Mouse (Mus musculus): ENCODE measurements around the gene Baiap2. TPM values are rescaled to one million over a fixed set of nuclear protein-coding genes. Genes with fewer than 3 reads are reported as not detected.

Baiap2 gene
- polyA plus RNA-seq, 1 experiment, result 0.18 TPM

- TF ChIP-seq GATA1 (IDR thresholded peaks at IDR 0.05; ENCODE audit: low read length), result no peak
- no peak for TF ChIP-seq TAL1 (IDR thresholded peaks at IDR 0.05; ENCODE audit: low read length)
Measured at GRCm38 (mm10) chr11:119958856-119959255, 16.3 kb downstream of the Baiap2 start.

GRCm38 (mm10) chr11:119959714-119960113 lies 17.2 kb downstream of the Baiap2 start:
- TF ChIP-seq GATA1 (IDR thresholded peaks at IDR 0.05; ENCODE audit: low read length) (no peak), TAL1 (IDR thresholded peaks at IDR 0.05; ENCODE audit: low read length) (no peak)
- Histone ChIP-seq H3K36me3 (ENCODE audit: control insufficient read depth) (no peaks in the 10 kb centered on the region; the same call in 1 of the 2 replicates), H3K9me3 (ENCODE audit: control insufficient read depth, low read length) (no peaks in the 10 kb centered on the region), H3K4me1 (ENCODE audit: control insufficient read depth) (no peaks in the 10 kb centered on the region; the same call in 1 of the 2 replicates), H3K4me3 (replicated peaks) (no peak overlapping the region), H3K27me3 (ENCODE audit: control insufficient read depth) (no peaks in the 10 kb centered on the region)

More at GRCm38 (mm10) chr11:119958856-119959255, 16.3 kb downstream of the Baiap2 start:
- H3K9me3 ChIP-seq (ENCODE audit: control insufficient read depth, low read length), result no peaks in the 10 kb centered on the region
- H3K27me3 ChIP-seq (ENCODE audit: control insufficient read depth), result no peaks in the 10 kb centered on the region
- H3K4me3 ChIP-seq (replicated peaks), result no peak overlapping the region
- no peaks in the 10 kb centered on the region; the same call in 1 of the 2 replicates for H3K4me1 ChIP-seq (ENCODE audit: control insufficient read depth)
- no peaks in the 10 kb centered on the region; the same call in 1 of the 2 replicates for H3K36me3 ChIP-seq (ENCODE audit: control insufficient read depth)

- Histone ChIP-seq H3K27me3 (ENCODE audit: control insufficient read depth) (no peaks in the 10 kb centered on the region), H3K36me3 (ENCODE audit: control insufficient read depth) (no peaks in the 10 kb centered on the region; the same call in 1 of the 2 replicates), H3K4me1 (ENCODE audit: control insufficient read depth) (no peaks in the 10 kb centered on the region), H3K9me3 (ENCODE audit: control insufficient read depth, low read length) (no peaks in the 10 kb centered on the region), H3K4me3 (replicated peaks) (no peak overlapping the region)
- TF ChIP-seq TAL1 (IDR thresholded peaks at IDR 0.05; ENCODE audit: low read length), result no peak
Measured at GRCm38 (mm10) chr11:119960671-119961070, 18.1 kb downstream of the Baiap2 start.

GRCm38 (mm10) chr11:119961511-119961910 lies 18.9 kb downstream of the Baiap2 start:
- Histone ChIP-seq H3K4me1 (ENCODE audit: control insufficient read depth) (no peaks in the 10 kb centered on the region), H3K4me3 (replicated peaks) (no peak overlapping the region), H3K36me3 (ENCODE audit: control insufficient read depth) (no peaks in the 10 kb centered on the region; the same call in 1 of the 2 replicates), H3K9me3 (ENCODE audit: control insufficient read depth, low read length) (no peaks in the 10 kb centered on the region), H3K27me3 (ENCODE audit: control insufficient read depth) (no peaks in the 10 kb centered on the region)
- TF ChIP-seq GATA1 (IDR thresholded peaks at IDR 0.05; ENCODE audit: low read length), result no peak
- no peak for TF ChIP-seq TAL1 (IDR thresholded peaks at IDR 0.05; ENCODE audit: low read length)

GRCm38 (mm10) chr11:119965053-119965452 lies 22.5 kb downstream of the Baiap2 start:
- Histone ChIP-seq H3K27me3 (ENCODE audit: control insufficient read depth) (no peaks in the 10 kb centered on the region), H3K9me3 (ENCODE audit: control insufficient read depth, low read length) (no peaks in the 10 kb centered on the region), H3K36me3 (ENCODE audit: control insufficient read depth) (no peaks in the 10 kb centered on the region; the same call in 1 of the 2 replicates), H3K4me3 (replicated peaks) (no peak overlapping the region), H3K4me1 (ENCODE audit: control insufficient read depth) (no peaks in the 10 kb centered on the region)
- TF ChIP-seq GATA1 (IDR thresholded peaks at IDR 0.05; ENCODE audit: low read length), result no peak
- no peak for TF ChIP-seq TAL1 (IDR thresholded peaks at IDR 0.05; ENCODE audit: low read length)

GRCm38 (mm10) chr11:119966294-119966693 lies 23.7 kb downstream of the Baiap2 start:
- no peak for TF ChIP-seq TAL1 (IDR thresholded peaks at IDR 0.05; ENCODE audit: low read length)
- TF ChIP-seq GATA1 (IDR thresholded peaks at IDR 0.05; ENCODE audit: low read length), result no peak
- Histone ChIP-seq H3K4me3 (replicated peaks) (no peak overlapping the region), H3K36me3 (ENCODE audit: control insufficient read depth) (no peaks in the 10 kb centered on the region; the same call in 1 of the 2 replicates), H3K27me3 (ENCODE audit: control insufficient read depth) (no peaks in the 10 kb centered on the region), H3K4me1 (ENCODE audit: control insufficient read depth) (no peaks in the 10 kb centered on the region), H3K9me3 (ENCODE audit: control insufficient read depth, low read length) (no peaks in the 10 kb centered on the region)

GRCm38 (mm10) chr11:119967401-119967800 lies 24.8 kb downstream of the Baiap2 start:
- Histone ChIP-seq H3K4me1 (ENCODE audit: control insufficient read depth) (no peaks in the 10 kb centered on the region), H3K9me3 (ENCODE audit: control insufficient read depth, low read length) (no peaks in the 10 kb centered on the region), H3K36me3 (ENCODE audit: control insufficient read depth) (no peaks in the 10 kb centered on the region; the same call in 1 of the 2 replicates), H3K4me3 (replicated peaks) (no peak overlapping the region), H3K27me3 (ENCODE audit: control insufficient read depth) (no peaks in the 10 kb centered on the region)
- TF ChIP-seq GATA1 (IDR thresholded peaks at IDR 0.05; ENCODE audit: low read length), result no peak
- no peak for TF ChIP-seq TAL1 (IDR thresholded peaks at IDR 0.05; ENCODE audit: low read length)

GRCm38 (mm10) chr11:119967892-119968291 lies 25.3 kb downstream of the Baiap2 start:
- H3K4me1 ChIP-seq (ENCODE audit: control insufficient read depth), result no peaks in the 10 kb centered on the region
- no peaks in the 10 kb centered on the region for H3K9me3 ChIP-seq (ENCODE audit: control insufficient read depth, low read length)
- H3K36me3 ChIP-seq (ENCODE audit: control insufficient read depth), result no peaks in the 10 kb centered on the region; the same call in 1 of the 2 replicates
- no peak overlapping the region for H3K4me3 ChIP-seq (replicated peaks)
- no peaks in the 10 kb centered on the region for H3K27me3 ChIP-seq (ENCODE audit: control insufficient read depth)
- no peak for TF ChIP-seq GATA1 (IDR thresholded peaks at IDR 0.05; ENCODE audit: low read length)
- TF ChIP-seq TAL1 (IDR thresholded peaks at IDR 0.05; ENCODE audit: low read length), result no peak

- TF ChIP-seq TAL1 (IDR thresholded peaks at IDR 0.05; ENCODE audit: low read length), result no peak
- no peak for TF ChIP-seq GATA1 (IDR thresholded peaks at IDR 0.05; ENCODE audit: low read length)
- Histone ChIP-seq H3K27me3 (ENCODE audit: control insufficient read depth) (no peaks in the 10 kb centered on the region), H3K36me3 (ENCODE audit: control insufficient read depth) (no peaks in the 10 kb centered on the region; the same call in 1 of the 2 replicates), H3K4me3 (replicated peaks) (no peak overlapping the region), H3K9me3 (ENCODE audit: control insufficient read depth, low read length) (no peaks in the 10 kb centered on the region), H3K4me1 (ENCODE audit: control insufficient read depth) (no peaks in the 10 kb centered on the region)
Measured at GRCm38 (mm10) chr11:119970021-119970851, 27.7 kb downstream of the Baiap2 start.
